Mouse (Mus musculus) right cerebral cortex, postnatal 25 days (tissue): ENCODE measurements around the gene Hscb.
"Not testable (repeated sequence)": the region's sequence is repeated elsewhere in the genome, so short reads cannot be mapped to it uniquely, and the experiment has no call there.

ENCODE experiments used
- DNase-seq: peaks from one replicate; pipeline ENCODE4 v3.0.0; 2022

Gene Hscb

DNA sequence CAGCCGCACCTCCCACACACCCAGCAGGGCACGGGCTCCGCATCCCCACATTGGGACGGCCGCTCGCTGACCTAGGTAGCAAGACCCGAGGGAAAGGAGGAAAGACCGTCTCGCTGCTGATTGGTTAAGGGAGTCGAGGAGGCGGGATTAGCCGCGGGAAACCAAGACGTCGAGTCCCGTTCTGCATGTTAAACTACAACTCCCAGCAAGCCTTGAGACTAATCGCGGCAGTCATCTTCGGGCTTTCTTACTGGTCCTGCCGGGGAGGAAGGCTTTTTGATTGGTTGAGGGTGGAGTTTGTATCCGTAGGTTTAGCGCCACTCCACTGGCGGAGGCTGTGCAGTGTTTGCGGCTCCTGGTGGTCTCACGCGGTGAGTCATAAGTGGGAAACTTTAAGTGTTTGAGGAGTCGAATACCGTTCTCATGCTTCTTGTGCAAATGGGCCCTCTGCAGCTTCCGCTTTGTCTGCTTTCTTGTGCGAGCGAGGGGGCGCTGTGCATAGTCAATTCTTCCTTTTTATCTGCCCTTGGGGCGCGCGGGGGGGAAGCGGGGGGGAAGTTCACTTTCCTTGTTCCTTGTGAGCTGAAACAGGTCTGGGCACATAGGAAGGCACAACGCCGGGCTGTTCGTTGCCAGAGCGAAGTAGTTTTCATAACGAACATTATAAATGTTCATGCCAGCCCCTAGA lies at the start of gene Hscb, which contains the start of gene Chek2:
Gene Hscb, minus strand, starts transcription at position 100 of the 688 bp plus-strand sequence.
Gene Chek2, plus strand, starts transcription at position 302 of the 688 bp plus-strand sequence.
- DNase-seq: peak; percentile 97

DNA sequence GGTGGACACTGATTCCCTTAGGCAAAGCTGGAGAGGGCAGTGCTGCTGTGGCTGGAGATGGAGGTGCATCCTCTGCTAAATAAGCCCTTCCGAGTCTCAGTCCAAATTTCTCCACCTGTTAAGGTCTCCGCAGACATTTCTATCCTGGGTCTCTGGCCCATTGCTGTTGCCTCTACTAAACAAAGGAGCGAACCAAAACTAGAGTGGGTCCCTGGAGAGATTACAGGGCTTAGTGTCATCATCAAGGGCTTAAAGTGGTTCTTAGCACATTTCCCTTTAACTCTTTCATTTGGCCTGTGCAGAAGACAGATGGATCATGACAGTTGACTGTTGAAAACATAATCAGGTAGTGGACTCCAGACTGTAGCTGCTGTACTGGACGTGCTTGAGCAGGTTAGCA lies 49.0 kb upstream of the Hscb start:
- no peak for DNase-seq

DNA sequence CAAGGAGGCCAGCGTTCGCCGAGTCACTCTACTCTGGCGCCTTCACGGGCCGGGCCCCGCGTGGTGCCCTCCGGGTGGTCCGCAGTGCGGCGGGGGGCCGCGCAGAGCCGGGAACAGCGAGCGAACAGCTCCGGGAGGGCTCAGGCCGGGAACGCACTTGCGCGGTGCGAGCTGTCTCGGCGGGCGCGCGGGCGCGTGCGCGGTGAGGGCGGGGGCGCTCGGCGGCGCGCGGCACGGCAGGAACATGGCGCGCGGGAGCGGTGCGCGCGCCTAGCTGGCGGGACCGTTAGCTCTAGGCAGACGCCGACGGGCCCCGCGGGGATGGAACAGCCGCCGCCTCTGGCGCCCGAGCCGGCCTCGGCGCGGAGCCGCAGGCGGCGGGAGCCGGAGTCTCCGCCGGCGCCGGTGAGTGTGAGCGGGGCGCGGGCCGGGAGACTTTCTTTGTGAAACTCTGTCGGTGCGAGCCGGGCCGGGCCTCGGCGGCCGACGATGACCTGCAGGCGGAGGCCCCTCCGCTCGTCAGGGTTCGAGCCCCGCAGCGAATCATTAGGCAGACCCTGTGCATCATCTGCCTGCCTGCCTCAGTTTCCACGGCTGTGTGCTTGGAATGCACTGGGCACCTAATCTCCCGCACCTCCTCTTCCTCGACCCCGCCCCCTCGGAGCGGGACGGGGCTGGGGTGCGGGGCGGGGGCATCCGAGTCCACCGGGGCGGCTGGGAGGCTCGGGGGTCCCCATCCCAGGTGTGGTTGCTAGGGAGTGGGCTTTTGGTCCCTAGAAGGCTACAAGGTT lies 40.2 kb upstream of the Hscb start, which contains the start of gene Ttc28:
Gene Ttc28, plus strand, starts transcription at position 220 of the 791 bp plus-strand sequence.
- peak; percentile 90 for DNase-seq

DNA sequence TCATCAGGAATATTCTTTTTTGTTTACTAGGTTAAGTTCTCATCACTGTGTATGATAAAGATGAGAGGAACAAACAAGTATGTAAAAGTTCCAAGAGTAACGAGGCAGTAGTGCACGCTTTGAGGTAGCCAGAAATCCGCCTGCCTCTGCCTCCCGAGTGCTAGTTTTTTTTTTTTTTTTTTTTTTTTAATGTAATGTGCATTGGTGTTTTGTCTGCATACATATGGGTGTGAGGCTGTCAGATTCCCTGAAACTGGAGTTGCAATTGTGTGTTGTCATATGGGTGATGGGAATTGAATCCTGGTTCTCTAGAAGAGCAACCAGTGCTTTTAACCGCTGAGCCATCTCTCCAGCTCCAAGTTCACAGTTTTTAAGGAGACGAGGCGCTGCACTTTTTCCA lies 39.5 kb upstream of the Hscb start:
- no peak for DNase-seq

DNA sequence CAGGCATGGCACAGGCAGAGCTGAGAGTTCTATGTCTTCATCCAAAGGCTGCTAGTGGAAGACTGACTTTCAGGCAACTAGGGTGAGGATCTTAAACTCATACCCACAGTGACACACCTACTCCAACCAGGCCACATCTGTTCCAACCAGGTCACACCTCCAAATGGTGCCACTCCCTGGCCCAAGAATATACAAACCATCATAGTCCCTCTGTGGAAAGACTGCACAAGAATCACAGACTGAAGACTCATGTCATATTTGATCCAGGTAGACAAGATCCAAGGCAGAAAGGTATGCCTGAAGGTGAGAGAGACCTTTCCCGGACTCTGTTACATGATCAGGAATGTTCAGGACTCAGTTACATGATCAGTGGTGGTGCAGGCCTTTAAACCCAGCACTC lies 38.9 kb upstream of the Hscb start:
- not testable (repeated sequence) for DNase-seq

DNA sequence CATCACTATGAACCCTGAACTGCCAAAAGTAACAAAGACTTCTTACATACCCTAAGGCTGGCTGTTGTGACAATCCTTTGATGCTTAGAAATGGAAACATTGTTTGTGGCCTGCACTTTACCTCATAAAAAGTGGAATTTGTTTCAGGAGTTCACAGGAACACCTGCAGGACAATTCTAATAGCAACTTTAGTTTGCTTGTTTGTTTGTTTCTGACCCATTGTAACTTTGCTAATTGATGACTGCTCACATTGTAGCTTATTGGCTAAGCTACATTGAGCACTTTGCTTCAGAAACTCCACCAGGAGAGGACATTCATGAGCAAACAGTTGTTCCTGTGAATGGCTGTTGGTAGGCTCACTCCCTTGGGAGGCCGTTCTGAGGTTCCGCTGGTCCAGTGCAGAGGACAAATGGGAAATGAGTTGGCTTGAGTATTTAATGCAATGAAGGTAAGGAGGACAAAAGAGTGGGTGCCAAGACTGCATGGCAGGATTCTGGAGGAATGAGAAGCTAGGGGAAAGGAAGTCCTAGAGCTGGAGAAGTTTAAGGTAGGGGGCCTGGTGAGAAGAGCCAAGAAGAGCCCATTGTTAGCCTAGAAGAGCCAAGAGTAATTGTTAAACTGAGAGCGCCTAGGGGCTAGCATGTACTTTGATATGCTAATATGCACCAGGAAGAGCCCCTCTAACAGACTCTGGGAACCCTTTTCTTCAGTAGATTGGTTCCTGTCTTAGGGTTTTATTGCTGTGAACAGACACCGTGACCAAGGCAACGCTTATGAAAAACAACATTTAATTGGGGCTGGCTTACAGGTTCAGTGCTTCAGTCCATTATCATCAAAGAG lies 38.3 kb upstream of the Hscb start:
- no peak for DNase-seq

DNA sequence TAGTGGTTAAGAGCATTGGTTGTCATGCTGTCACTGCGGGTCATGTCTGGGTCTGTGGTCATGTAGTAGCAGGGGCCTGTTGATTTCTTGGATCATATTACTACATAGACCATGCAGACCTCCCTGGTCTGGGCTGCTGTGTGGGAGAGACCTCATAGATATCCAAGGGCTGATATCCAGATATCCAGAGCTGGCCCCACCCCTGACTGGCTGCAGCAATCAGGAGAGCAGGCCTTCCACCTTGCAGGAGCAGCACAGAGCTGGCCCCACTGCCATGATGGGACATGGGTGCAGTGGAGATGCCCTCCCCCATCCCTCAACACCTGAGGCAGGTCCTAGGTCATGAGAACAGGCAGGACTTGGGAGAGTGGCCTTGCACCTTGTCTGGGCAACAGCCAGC lies 35.7 kb upstream of the Hscb start:
- DNase-seq: no peak

DNA sequence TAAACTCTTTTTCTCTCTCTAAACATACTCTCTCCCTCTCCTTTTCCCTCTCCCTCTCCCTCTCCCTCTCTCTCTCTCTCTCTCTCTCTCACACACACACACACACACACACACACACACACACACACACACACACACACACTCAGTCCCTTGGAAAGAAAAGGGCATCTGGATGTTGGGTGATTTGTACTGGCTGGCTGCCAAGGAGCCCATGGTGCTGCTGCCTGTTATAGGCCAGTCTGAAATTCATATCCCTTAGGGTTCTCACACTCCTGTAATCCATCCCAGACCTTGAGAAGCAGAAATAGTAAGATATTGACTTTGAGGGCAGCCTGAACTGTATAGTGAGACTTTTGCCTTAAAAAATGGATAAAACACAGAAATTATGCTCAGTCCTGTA lies 35.1 kb upstream of the Hscb start:
- DNase-seq: no peak

DNA sequence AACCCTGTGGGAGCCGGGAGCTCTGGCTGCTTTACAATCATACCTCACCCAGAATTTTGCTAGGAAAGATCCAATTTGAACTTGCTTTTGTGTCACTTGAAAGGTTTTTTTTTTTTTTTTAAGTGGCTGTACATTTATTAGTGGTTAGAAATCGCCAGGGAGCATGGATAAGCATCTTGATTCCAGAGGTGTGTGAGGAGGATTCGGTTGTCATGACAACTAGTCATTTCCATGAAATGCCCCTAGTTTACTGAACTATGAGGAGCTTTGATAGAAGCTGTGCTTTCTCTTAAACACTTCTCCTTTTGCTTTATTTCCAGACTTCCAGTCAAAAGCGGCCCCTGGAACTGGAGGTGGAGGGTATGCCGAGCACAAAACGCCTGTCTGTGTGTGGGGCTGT lies 33.6 kb upstream of the Hscb start:
- no peak for DNase-seq

DNA sequence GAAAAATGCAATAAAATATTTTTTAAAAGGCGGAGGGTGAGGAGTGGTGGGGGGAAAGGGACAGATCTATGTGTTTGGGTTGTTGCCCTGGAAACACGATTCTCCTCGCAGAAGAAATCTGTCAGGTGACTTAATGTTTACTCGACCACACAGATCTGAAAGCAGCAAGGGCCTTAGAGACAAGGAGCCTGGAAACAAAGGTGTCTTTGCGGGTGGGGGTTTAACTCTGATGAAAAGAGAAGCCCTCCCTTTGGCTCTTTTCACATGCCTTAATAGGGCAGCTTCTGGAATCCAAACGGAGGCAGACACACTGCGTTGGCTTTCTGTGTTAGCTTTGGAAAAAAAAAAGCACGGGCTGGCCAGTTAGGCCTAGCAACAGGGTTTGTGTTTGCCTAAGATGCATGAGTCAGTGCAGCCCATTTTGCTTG lies 29.7 kb upstream of the Hscb start:
- peak; percentile 6 for DNase-seq

DNA sequence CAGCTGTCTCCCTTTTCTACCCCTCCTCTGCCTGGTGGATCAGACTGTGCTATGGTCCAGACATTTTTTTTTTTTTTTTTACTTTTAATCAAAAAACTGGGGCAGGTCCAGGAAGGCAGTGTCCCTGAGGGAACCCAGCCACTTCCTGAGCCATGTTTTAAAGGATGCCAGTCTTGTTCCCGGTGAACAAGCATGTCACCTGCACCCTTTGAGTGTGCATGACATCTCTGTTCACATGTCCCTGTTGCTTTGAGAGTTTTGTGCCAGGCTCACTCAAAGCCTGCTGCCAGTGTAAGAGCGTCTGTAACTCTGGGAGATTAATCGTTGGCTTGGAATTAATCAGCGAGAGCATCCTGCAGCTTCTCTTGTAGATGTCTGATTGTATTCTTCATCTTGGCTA lies 28.9 kb upstream of the Hscb start:
- no peak for DNase-seq

DNA sequence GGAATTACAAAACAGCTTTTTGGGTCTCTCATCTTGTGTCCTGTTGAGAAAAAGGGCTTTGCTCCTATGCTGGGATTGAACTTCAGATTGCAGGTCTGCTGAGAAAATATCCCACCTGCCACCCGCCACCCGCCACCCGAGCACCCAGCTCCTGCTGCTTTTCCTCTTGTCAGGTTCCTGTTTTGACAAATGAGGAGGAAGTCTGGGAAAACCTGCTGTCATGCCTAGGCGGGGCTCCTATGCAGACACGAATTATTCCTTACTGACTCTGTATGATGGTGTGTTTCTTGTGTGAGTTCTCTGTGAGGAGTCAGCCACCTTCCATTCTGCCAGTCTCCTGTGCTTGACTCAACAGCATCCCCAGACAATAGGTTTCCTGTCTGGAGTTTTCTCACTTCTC lies 20.9 kb upstream of the Hscb start:
- no peak for DNase-seq

DNA sequence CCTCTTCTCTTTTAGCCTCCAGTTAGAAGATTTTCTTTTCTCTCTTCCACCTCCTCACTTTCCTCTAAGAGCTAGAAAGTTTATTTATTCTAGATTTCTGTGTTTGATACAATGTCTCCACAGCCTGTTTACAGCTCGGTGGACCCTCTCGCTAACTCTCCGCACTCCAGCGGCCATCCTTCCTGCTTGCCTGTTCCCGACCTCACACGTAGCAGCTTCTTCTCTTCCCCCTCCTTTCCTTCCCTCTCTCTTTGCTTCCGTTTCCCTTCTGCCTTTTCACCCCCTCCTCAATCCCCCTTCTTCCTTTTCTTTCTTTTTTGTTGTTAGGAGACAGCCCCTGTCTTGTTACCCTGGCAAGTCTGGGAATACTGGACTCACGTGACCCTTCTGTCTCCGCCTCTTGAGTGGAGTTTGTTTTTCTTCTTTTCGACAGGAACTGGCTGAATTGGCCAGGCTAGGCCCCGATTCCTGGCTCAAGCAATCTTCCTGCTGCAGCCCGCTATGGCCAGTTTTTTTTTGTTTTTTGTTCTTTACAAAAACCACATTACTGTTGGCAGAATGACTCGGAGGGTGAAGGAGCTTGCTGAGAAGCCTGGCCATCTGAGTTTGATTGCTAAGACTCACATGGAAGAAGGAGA lies 19.6 kb upstream of the Hscb start:
- DNase-seq: peak; percentile 17

DNA sequence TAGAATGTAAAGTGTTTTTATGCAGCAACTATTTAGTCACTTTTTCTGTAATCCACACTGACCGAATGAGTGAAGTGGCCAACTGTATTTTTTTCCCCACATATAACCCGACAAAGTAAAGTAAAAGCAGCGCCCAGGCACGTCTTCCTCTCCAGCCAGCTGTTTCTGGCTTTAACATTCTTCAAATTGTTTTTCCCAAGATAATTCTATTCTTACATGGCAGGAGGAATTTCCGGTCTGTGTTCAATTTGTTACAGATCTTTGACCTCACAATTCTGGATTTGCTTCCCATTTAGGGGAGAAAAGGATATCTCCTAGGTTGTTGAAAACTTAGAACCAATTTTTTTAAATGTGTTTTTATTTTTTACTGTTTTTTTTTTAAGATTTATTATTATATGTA lies 17.5 kb upstream of the Hscb start:
- DNase-seq: no peak

DNA sequence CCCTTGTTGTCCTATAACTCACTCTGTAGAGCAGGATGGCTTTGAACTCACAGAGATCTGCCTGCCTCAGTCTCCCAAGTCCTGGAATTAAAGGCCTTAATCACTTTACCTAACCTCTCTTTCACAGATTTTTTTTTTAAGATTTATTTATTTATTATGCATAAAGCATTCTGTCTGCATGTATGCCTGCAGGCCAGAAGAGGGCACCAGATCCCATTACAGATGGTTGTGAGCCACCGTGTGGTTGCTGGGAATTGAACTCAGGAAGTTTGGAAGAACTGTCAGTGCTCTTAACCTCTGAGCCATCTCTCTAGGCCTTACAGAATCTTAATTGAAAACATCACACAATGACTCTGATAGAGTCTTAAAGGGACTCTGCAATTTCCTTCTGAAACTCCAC lies 13.4 kb upstream of the Hscb start:
- DNase-seq: no peak

DNA sequence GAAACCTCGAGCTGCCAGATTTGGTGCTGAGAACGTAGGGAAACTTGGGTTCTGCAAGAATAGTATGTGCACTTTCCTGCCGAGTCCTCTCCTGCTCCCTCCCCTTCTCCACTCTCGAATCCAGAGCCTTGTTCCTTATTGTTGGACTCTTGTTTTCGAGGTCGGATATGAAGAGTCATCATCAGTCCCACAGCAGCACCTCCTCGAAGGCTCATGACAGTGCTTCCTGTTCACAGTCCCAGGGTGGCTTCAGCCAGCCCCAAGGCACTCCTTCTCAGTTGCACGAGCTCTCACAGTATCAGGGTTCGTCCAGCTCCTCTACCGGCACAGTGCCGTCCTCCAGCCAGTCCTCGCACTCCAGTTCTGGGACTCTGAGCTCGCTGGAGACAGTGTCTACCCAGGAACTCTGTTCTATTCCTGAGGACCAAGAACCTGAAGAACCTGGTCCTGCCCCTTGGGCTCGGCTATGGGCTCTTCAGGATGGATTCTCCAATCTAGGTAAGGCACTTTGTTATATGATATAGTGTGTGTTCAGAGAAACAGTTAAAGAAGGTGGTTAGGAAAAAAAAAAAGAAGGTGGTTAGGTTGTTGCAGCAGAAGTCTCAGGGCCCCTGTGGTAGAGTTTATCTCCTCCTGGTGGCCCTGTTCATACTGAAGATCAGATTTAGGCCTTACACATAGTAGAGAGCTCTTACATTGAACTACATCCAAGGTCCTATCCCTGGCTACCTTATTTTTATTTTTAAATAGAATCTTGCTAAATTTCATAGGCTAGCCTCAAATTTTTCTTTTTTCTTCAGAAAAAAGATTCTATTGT lies 1.7 kb upstream of the Hscb start:
- no peak for DNase-seq

DNA sequence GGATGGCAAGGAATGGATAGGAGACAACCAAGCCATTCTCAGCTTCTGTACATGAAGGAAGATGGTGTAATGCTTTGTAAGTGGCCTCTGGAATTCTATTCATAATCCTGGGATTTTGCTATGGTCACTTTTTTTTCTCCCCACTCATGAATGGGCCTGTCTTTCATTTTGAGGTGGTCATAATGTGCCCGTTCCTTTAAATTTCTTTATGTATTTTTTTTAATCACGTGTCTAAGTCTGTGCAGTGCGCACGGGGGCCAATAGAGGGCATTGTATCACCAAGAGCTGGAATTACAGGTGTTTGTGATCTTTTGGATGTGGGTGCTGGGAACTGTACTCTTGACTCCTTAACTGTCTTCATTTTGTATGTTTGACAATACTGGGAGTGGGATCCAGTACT lies 888 bp upstream of the Hscb start:
- DNase-seq: no peak

DNA sequence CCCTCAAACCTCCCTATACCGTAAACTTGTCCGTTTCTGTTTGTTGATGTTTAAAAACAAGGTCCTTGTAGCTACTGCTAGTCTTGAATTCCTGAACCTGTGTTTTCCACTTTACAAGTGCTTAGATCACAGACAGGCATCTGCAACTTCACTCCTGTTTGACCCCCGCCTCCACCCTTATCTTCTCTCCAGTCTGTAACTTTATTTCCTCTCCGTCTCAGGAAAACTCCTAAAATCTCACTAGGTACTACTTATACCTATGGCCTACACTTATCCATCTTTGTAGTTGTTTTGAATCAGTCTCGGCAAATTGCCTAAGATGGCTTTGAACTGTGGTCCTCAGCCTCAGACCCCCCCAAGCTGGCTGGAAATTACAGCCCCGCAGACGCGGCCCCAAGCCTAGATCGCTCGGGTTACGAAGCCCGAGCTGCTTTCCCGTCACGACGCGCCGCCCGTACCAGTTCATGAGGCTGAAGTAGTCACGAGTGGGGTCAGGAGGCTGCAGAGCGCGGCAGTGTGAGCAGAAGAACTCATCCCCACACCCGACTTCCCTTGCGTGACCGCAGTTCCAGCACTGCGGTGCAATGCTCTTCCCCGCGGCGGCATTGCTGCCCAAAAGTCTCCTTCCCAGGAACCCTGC lies 419 bp downstream of the Hscb start:
- DNase-seq: no peak

DNA sequence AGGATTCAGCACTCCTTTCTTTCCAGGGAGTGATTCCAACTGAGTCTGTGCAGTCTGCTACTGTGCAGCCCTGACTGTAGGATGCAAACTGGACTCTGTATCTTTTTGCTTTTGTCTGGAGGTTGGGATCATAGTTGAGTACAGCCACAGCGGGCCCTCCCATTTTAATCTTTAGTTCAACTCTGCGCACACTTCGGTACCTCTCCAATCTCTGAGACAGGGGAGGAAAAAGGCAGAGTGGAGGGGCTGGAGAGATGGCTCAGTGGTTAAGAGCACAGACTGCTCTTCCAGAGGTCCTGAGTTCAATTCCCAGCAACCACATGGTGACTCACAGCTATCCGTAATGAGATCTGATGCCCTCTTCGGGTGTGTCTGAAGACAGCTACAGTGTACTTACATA lies 1.6 kb downstream of the Hscb start:
- DNase-seq: not testable (repeated sequence)

DNA sequence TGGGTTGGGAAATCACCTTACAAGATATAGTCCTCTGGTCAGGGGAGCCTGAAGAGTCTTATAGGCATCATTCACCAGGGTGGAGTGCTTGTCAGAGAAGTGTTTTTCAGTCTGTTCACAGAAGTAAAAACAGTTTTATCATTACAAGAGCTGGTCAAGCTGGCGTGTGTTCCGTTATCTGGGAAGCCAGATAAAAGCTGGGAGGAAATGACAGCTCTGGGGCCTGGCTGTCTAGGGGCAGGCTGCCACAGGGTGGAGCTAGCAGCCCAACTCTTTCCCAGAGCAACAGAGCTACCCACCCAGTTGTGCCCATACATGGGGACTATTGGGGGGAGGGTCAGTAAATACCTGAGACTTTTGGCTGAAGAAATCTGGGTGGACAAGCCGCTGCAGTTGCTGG lies 3.6 kb downstream of the Hscb start:
- peak; percentile 42 for DNase-seq

DNA sequence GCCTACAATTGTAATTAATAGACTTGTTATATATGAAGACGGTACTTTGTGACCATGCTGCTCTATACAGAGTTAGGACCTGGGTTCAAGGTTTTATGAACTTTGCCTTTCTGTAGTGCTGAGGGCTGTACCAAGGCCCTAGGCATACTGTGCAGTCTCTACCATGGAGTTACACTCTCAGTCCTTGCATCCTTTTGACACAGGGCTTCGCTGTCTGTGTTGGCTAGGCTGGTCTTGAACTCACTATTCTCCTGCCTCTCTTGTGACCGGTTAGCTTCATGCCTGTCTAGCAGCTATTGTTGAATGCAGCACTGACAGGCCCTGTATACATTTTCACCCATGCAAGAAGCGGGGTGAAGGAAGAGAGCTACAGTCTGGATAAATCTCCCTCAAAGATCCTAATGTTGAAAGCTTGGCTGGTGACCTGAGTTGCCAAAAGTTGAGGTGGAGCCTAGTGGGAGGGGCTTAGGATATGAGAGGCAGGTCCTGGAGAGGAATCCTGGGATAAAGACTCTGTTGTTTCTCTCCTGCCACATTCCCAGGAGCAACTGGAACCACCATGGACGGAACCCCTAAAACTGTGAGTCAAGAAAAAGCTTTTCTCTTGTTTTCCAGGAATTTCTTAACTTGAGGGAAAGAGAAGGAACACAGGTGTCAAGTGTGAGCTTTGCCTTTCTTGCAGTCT lies 8.4 kb downstream of the Hscb start:
- no peak for DNase-seq
